Mouse (Mus musculus) heart, embryonic 10.5 days (tissue): ENCODE measurements around the gene Hmcn1. TPM values are rescaled to one million over a fixed set of nuclear protein-coding genes. Genes with fewer than 3 reads are reported as not detected.

Source experiments
- DNase-seq: peaks from one replicate; pipeline ENCODE4 v3.0.0-alpha.2; 2017; ENCODE audit warnings: low spot score
- H3K27ac ChIP-seq: fragments of 300-500 bp; sonication (generic); 2 replicates; pipeline ENCODE4 v1.5.1; 2016; ENCODE audit warnings: mild to moderate bottlenecking
- H3K27me3 ChIP-seq: fragments of 300-500 bp; sonication (generic); 2 replicates; pipeline ENCODE4 v1.6.1; 2016; ENCODE audit warnings: mild to moderate bottlenecking; ENCODE audit not compliant: poor library complexity, insufficient read depth, severe bottlenecking
- H3K36me3 ChIP-seq: fragments of 300-500 bp; sonication (generic); 2 replicates; pipeline ENCODE4 v1.6.1; 2016; ENCODE audit warnings: mild to moderate bottlenecking, moderate library complexity
- H3K4me1 ChIP-seq: fragments of 300-500 bp; sonication (generic); 2 replicates; pipeline ENCODE4 v1.6.1; 2016; ENCODE audit warnings: mild to moderate bottlenecking
- H3K4me3 ChIP-seq: fragments of 300-500 bp; sonication (generic); 2 replicates; pipeline ENCODE4 v1.5.1; 2016; ENCODE audit warnings: mild to moderate bottlenecking, moderate library complexity
- H3K9me3 ChIP-seq: fragments of 300-500 bp; sonication (generic); 2 replicates; pipeline ENCODE4 v1.6.1; 2016; ENCODE audit warnings: mild to moderate bottlenecking, moderate library complexity
- WGBS: fragments of 180-500 bp; shearing (Covaris S2); methylation state at CpG from one replicate; pipeline ENCODE4 v1.1.7; 2016; 5-methylcytosine and 5-hydroxymethylcytosine counted together
- polyA plus RNA-seq: library from polyadenylated mRNA; unstranded; fragments of >200 nt; fragmentation: Nextera tagmentation; extraction: Ambion mirVana; gene quantifications from 2 replicates; pipeline ENCODE4 v1.2.1, GENCODE M21; 2016

The Hmcn1 gene
- polyA plus RNA-seq, 1 experiment from 2014 or later: 8.8 TPM

GRCm38 (mm10) chr1:150632506-150632905, 360.7 kb downstream of the Hmcn1 start:
- no peaks in the 10 kb centered on the region for H3K9me3 ChIP-seq
- H3K36me3 ChIP-seq: peaks cover 17% of the 10 kb centered on the region; the same call in 1 of the 2 replicates

DNA sequence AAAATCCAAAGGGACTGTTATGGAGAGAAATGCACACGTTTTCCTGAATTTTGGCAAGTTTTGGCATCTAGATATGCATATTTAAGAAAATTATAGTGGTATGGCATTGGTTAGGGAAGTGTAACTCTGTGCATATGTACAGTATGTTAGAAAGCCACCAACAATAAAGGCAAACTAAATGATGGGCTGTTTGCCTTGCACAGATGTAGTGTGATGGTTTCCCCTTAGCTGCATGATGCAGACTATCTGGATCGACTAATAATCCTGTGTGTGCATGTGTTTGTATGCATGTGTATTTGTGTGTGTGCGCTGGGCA, 361.4 kb downstream of the Hmcn1 start:
- Histone ChIP-seq H3K27ac (no peak overlapping the region), H3K9me3 (no peaks in the 10 kb centered on the region), H3K27me3 (no peaks in the 10 kb centered on the region), H3K36me3 (peaks cover 23% of the 10 kb centered on the region; the same call in 1 of the 2 replicates), H3K4me3 (no peak overlapping the region), H3K4me1 (no peaks in the 10 kb centered on the region)
- no peak for DNase-seq
- WGBS: 81% methylated on average over 3 of the region's 3 CpGs

More at GRCm38 (mm10) chr1:150632506-150632905, 360.7 kb downstream of the Hmcn1 start:
- 65% methylated on average over 4 of the region's 4 CpGs for WGBS
- no peaks in the 10 kb centered on the region for H3K4me1 ChIP-seq
- H3K4me3 ChIP-seq: no peak overlapping the region
- no peak for DNase-seq
- H3K27me3 ChIP-seq: no peaks in the 10 kb centered on the region
- no peak overlapping the region for H3K27ac ChIP-seq

GRCm38 (mm10) chr1:150631035-150631855, 362.0 kb downstream of the Hmcn1 start:
- Histone ChIP-seq H3K4me3 (no peak overlapping the region), H3K36me3 (peaks cover 23% of the 10 kb centered on the region; the same call in 1 of the 2 replicates), H3K27ac (no peak overlapping the region), H3K27me3 (no peaks in the 10 kb centered on the region), H3K9me3 (no peaks in the 10 kb centered on the region), H3K4me1 (no peaks in the 10 kb centered on the region)
- WGBS: 88% methylated on average over 17 of the region's 17 CpGs
- no peak for DNase-seq

GRCm38 (mm10) chr1:150623226-150623625, 370.0 kb downstream of the Hmcn1 start:
- Histone ChIP-seq H3K4me3 (no peak overlapping the region), H3K27me3 (no peaks in the 10 kb centered on the region), H3K4me1 (no peaks in the 10 kb centered on the region), H3K27ac (no peak overlapping the region), H3K36me3 (peaks cover 31% of the 10 kb centered on the region), H3K9me3 (no peaks in the 10 kb centered on the region)
- 91% methylated on average over 2 of the region's 2 CpGs for WGBS
- DNase-seq: no peak

GRCm38 (mm10) chr1:150610539-150610938, 382.7 kb downstream of the Hmcn1 start:
- Histone ChIP-seq H3K9me3 (no peaks in the 10 kb centered on the region), H3K4me3 (no peak overlapping the region), H3K36me3 (peaks cover 11% of the 10 kb centered on the region; the same call in 1 of the 2 replicates), H3K4me1 (no peaks in the 10 kb centered on the region), H3K27ac (no peak overlapping the region), H3K27me3 (no peaks in the 10 kb centered on the region)
- WGBS: 88% methylated on average over 9 of the region's 9 CpGs
- DNase-seq: no peak

GRCm38 (mm10) chr1:150606173-150606572, 387.1 kb downstream of the Hmcn1 start:
- DNase-seq: no peak
- H3K4me1 ChIP-seq: no peaks in the 10 kb centered on the region
- H3K9me3 ChIP-seq: no peaks in the 10 kb centered on the region
- peaks cover 20% of the 10 kb centered on the region; the same call in 1 of the 2 replicates for H3K36me3 ChIP-seq
- WGBS: 76% methylated on average over 4 of the region's 4 CpGs
- no peak overlapping the region for H3K4me3 ChIP-seq
- no peaks in the 10 kb centered on the region for H3K27me3 ChIP-seq
- H3K27ac ChIP-seq: no peak overlapping the region

- 89% methylated on average over 13 of the region's 13 CpGs for WGBS
- DNase-seq: no peak
- Histone ChIP-seq H3K4me3 (no peak overlapping the region), H3K27me3 (no peaks in the 10 kb centered on the region), H3K9me3 (no peaks in the 10 kb centered on the region), H3K4me1 (no peaks in the 10 kb centered on the region), H3K27ac (no peak overlapping the region), H3K36me3 (peaks cover 17% of the 10 kb centered on the region; the same call in 1 of the 2 replicates)
These were observed 399.6 kb downstream of the Hmcn1 start for GRCm38 (mm10) chr1:150593614-150594013.

DNA sequence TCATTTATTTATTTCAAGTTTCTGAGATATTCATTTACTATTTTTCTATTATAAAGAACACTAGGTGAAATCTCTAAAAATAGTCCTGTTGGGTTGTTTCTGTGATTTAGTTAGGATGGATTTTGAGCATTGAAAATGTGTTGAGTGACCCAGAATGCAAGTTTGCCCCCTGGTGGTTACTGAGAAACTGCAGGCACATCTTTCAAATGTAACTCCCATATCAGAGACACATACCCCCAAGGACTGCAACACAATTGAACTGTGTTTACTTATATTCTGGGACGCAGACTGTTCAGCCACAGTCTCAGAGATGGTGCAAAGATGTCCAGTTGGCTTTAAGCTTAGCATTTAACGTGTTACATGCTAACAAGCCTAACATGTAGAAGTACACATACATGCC, 402.0 kb downstream of the Hmcn1 start:
- WGBS: 20% methylated on average over 2 of the region's 2 CpGs
- H3K27me3 ChIP-seq: no peaks in the 10 kb centered on the region
- no peaks in the 10 kb centered on the region for H3K4me1 ChIP-seq
- DNase-seq: no peak
- H3K9me3 ChIP-seq: no peaks in the 10 kb centered on the region
- peaks cover 13% of the 10 kb centered on the region; the same call in 1 of the 2 replicates for H3K36me3 ChIP-seq
- no peak overlapping the region for H3K4me3 ChIP-seq
- no peak overlapping the region for H3K27ac ChIP-seq

DNA sequence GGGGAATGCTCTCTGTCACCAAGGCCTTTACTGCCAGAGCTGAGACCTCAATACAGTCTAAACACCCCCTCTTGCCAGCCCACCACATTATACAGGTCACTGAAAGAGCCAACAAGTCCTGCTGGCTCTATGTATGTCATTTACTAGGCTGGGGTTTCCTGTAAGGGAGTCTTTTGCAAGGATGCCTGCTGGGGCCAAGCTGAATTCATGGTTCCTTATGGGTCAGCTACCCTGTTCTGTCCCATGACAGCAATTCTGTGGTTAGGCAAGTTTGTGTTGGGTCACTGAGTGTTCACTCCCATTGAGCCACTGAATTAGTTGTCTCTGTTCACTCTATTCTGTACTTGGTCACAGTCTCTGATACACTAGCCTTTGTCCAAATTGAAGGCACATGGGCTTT, 405.8 kb downstream of the Hmcn1 start:
- H3K4me1 ChIP-seq: no peaks in the 10 kb centered on the region
- no peak overlapping the region for H3K4me3 ChIP-seq
- no peaks in the 10 kb centered on the region for H3K27me3 ChIP-seq
- H3K27ac ChIP-seq: no peak overlapping the region
- no peak for DNase-seq
- no peaks in the 10 kb centered on the region for H3K9me3 ChIP-seq
- peaks cover 26% of the 10 kb centered on the region; the same call in 1 of the 2 replicates for H3K36me3 ChIP-seq

DNA sequence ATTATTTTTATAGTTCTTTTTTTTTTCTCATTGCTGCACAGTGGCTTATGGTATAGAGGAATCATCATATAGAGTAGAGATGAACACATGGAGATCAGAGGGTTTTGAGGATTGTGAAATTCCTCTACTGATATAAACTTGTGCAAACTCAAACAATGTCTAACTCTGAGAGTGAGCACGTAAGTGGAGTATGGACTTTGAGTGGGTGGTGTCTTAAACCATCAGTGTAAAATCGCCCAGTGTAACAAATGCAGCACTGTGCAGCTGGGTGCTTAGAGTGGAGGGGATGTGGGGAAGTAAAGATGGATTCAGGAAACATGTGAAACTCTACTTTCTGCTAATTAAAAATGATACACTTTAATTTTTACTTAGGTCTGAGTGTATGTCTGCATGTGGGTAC, 408.8 kb downstream of the Hmcn1 start:
- H3K9me3 ChIP-seq: no peaks in the 10 kb centered on the region
- no peak overlapping the region for H3K27ac ChIP-seq
- WGBS: 82% methylated on average over 2 of the region's 2 CpGs
- H3K27me3 ChIP-seq: no peaks in the 10 kb centered on the region
- H3K36me3 ChIP-seq: peaks cover 29% of the 10 kb centered on the region; the same call in 1 of the 2 replicates
- no peak overlapping the region for H3K4me3 ChIP-seq
- H3K4me1 ChIP-seq: no peaks in the 10 kb centered on the region
- no peak for DNase-seq

GRCm38 (mm10) chr1:150583734-150584133, 409.5 kb downstream of the Hmcn1 start:
- Histone ChIP-seq H3K4me1 (no peaks in the 10 kb centered on the region), H3K9me3 (no peaks in the 10 kb centered on the region), H3K27ac (no peak overlapping the region), H3K4me3 (no peak overlapping the region), H3K27me3 (no peaks in the 10 kb centered on the region), H3K36me3 (peaks cover 29% of the 10 kb centered on the region; the same call in 1 of the 2 replicates)
- WGBS: 55% methylated on average over 8 of the region's 8 CpGs
- no peak for DNase-seq

DNA sequence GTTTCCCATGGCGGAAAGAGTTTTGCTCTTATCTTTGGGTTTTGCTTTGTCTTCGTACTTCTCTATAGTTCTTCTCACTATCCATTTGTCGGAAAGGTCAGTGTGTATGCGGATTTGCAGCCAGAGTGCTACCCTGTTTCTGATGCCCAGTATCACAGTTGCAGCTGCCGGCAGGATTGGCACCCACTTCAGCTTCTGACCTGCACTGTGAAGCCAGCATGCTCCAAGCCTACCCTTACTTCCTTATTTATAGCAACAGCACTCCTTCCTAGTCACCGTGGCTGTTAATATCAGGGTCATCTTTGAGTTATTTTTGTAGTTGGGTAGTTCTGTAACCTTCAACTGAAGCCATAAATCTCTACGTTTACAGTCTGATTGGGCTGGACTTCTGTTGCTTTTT, 412.7 kb downstream of the Hmcn1 start:
- WGBS: 69% methylated on average over 7 of the region's 7 CpGs
- Histone ChIP-seq H3K4me3 (no peak overlapping the region), H3K4me1 (no peaks in the 10 kb centered on the region), H3K27ac (no peak overlapping the region), H3K27me3 (no peaks in the 10 kb centered on the region), H3K36me3 (peaks cover 20% of the 10 kb centered on the region; the same call in 1 of the 2 replicates), H3K9me3 (no peaks in the 10 kb centered on the region)
- DNase-seq: no peak

DNA sequence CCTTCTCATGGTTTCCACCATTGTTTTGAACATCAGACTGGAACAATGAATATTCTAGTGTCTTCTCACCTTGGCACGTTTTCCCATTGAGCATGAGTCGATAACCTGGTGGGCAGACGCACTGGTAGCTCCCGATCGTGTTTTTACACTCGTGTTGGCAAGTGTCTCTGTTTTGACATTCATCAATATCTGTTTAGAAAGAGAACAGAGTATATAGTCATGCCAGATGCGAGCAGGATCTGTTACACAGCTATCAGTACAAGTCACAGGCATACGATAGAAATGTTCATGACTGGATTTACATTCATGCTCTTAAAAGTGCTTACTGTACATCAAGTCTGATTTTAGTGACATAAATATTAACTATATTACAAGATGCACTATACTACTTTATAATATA, 419.8 kb downstream of the Hmcn1 start:
- H3K9me3 ChIP-seq: no peaks in the 10 kb centered on the region
- H3K36me3 ChIP-seq: peaks cover 10% of the 10 kb centered on the region; the same call in 1 of the 2 replicates

More for the DNA sequence above, 419.8 kb downstream of the Hmcn1 start:
- Histone ChIP-seq H3K27ac (no peak overlapping the region), H3K27me3 (no peaks in the 10 kb centered on the region), H3K4me3 (no peak overlapping the region), H3K4me1 (no peaks in the 10 kb centered on the region)
- no peak for DNase-seq
- 86% methylated on average over 8 of the region's 8 CpGs for WGBS
